Mouse (Mus musculus): ENCODE measurements around the gene Gm36864. TPM values are rescaled to one million over a fixed set of nuclear protein-coding genes. Genes with fewer than 3 reads are reported as not detected.

Gm36864 gene
- polyA plus RNA-seq, 1 experiment = not detected

DNA sequence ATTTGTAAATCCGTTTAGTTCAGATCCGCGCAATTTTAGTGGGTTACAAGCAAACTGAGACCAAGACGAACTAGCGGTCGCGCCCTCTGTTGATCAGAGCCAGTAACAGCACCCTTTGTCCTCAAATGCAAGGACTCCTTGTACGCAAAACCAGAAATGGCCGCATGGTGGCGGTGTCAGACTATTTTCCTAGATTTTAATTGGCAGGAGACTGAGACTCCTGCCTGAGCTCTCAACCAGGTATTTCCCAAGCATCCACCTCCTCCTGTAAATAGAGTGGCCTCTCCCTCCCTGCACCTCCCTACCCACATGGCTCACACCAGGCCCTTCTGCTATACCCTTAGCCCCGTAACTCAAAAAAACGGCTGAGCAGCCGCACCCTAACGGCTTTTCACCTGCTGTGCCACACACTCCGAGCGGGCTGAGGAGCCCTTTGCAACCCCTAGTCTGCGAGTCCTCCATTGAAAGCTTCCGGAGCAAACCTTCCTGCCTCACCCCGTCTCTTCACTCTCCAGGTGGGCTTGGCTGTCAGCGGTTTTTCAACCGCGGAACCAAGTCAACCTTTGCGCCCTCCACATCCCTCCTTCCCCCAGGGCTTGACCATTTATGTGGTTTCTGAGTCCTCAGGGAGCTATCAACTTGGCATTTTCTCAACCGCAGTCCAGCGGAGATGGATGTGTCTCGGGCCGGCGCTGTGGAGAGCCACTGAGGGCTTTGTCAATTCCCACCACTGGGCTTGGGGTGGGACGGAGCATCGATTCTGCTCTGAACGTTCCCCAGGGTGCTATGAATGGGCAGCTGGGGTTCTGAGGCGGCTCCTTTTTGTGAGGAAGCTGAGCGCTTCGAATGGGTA lies 27.0 kb downstream of the Gm36864 start:
- Histone ChIP-seq H3K4me1 (ENCODE audit: control insufficient read depth, insufficient read depth, low read length) (no peaks in the 10 kb centered on the region), H3K27ac (ENCODE audit: insufficient read depth, low read length) (peak overlapping the region; percentile 55), H3K27me3 (ENCODE audit: control insufficient read depth, insufficient read depth, low read length) (no peaks in the 10 kb centered on the region), H3K4me3 (replicated peaks; ENCODE audit: insufficient read depth, low read depth, low read length) (peak overlapping the region; percentile 61)
- DNase-seq = peak; percentile 94 to 99
- WGBS = 4% methylated on average over 34 of the region's 34 CpGs
- peak; percentile 98 for TF ChIP-seq CTCF (IDR thresholded peaks at IDR 0.05; ENCODE audit: borderline replicate concordance, insufficient read depth, low read depth, low read length)
- TF ChIP-seq POLR2A (IDR thresholded peaks at IDR 0.05; ENCODE audit: borderline replicate concordance, insufficient read depth, low read length) = peak; percentile 5; the same call in 1 of the 2 replicates

DNA sequence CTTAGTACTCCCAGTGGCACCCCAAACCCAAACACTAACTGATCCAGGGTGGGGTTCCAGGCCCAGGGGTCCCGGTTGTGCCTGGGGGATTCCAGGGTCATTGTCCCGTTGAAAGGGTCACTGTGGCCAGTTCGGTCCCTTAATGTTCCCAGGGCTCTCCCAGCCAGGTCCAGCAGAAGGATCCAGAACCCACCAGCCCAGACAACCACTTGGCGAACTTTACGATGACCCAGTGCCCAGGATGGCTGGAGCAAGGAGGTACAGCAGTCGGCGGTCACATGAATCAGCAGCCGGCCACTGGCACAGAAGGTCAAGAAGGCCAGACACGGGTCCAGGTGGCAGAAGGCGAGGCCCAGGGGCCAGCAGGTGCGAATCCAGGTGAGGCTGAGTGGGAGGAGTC lies 32.1 kb downstream of the Gm36864 start:
- TF ChIP-seq POLR2A (IDR thresholded peaks at IDR 0.05; ENCODE audit: borderline replicate concordance, insufficient read depth, low read length) (no peak), CTCF (IDR thresholded peaks at IDR 0.05; ENCODE audit: borderline replicate concordance, insufficient read depth, low read depth, low read length) (no peak)
- WGBS = 81% methylated on average over 11 of the region's 11 CpGs

DNA sequence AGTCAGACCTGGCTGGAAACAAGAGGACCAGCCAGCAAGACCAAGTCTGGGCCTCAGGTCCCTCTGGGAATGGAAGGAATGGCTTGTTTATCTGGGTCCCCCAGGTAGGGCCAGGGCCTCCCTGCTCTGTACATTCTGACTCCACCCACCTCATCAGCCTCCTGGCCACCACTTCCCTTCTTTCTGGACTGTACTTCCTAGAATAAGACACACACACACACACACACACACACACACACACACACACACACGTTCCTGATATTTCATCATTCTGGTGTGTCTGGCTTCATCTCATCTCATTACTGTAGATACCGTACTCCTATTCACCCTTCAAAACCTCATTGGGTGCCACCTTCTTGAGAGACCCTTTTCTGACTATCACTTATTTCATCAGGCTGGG lies 33.4 kb downstream of the Gm36864 start:
- Histone ChIP-seq H3K27ac (ENCODE audit: insufficient read depth, low read length) (no peak overlapping the region), H3K4me3 (replicated peaks; ENCODE audit: insufficient read depth, low read depth, low read length) (no peak overlapping the region), H3K27me3 (ENCODE audit: control insufficient read depth, insufficient read depth, low read length) (no peaks in the 10 kb centered on the region), H3K4me1 (ENCODE audit: control insufficient read depth, insufficient read depth, low read length) (no peaks in the 10 kb centered on the region)
- DNase-seq = no peak
- 98% methylated on average over 2 of the region's 2 CpGs for WGBS
- TF ChIP-seq POLR2A (IDR thresholded peaks at IDR 0.05; ENCODE audit: borderline replicate concordance, insufficient read depth, low read length) (no peak), CTCF (IDR thresholded peaks at IDR 0.05; ENCODE audit: borderline replicate concordance, insufficient read depth, low read depth, low read length) (no peak)

More for the DNA sequence above, 32.1 kb downstream of the Gm36864 start:
- no peak for DNase-seq
- H3K27ac ChIP-seq (ENCODE audit: insufficient read depth, low read length) = no peak overlapping the region
- H3K4me1 ChIP-seq (ENCODE audit: control insufficient read depth, insufficient read depth, low read length) = no peaks in the 10 kb centered on the region
- H3K27me3 ChIP-seq (ENCODE audit: control insufficient read depth, insufficient read depth, low read length) = no peaks in the 10 kb centered on the region
- H3K4me3 ChIP-seq (replicated peaks; ENCODE audit: insufficient read depth, low read depth, low read length) = no peak overlapping the region

DNA sequence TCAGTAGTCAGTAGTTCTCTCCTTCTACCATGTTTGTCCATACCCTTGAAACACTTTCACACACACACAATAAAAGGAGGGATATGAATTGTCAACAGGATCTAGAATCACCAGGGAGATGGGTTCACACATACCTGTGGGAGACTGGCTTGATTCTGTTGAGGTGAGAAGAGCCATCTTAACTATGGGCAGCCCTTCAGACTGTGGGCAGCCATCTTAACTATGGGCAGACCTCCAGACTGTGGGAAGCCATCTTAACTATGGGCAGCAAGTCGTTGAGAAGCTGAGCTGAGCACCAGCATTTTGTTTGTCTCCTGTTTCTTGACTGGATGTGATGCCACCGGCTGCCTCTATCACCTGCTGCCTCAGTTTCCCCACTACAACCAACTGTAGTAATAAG lies 35.3 kb downstream of the Gm36864 start:
- no peak for DNase-seq
- TF ChIP-seq CTCF (IDR thresholded peaks at IDR 0.05; ENCODE audit: borderline replicate concordance, insufficient read depth, low read depth, low read length) (no peak), POLR2A (IDR thresholded peaks at IDR 0.05; ENCODE audit: borderline replicate concordance, insufficient read depth, low read length) (no peak)
- 66% methylated on average over 2 of the region's 2 CpGs for WGBS
- Histone ChIP-seq H3K4me3 (replicated peaks; ENCODE audit: insufficient read depth, low read depth, low read length) (no peak overlapping the region), H3K27ac (ENCODE audit: insufficient read depth, low read length) (no peak overlapping the region), H3K27me3 (ENCODE audit: control insufficient read depth, insufficient read depth, low read length) (no peaks in the 10 kb centered on the region), H3K4me1 (ENCODE audit: control insufficient read depth, insufficient read depth, low read length) (no peaks in the 10 kb centered on the region)

DNA sequence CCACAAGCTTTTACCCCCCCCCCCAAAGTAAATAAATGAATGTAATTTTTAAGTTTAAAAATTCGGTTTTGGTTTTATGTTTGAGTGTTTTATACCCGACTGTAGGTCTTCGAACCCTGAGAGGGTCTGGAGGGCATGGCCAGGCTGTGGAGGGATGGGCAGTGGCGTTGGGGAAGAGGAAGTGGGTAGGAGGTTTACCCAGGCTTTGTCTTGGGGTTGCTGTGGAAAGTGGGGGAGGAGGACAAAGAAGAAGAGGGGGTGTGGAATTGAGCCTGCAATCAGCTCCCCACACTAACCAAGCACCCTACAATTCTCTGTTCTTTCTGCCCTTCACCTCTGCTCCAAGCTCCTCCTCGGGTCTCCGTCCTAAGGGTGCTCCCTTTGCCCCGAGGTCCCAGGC lies 36.6 kb downstream of the Gm36864 start:
- Histone ChIP-seq H3K4me1 (ENCODE audit: control insufficient read depth, insufficient read depth, low read length) (no peaks in the 10 kb centered on the region), H3K4me3 (replicated peaks; ENCODE audit: insufficient read depth, low read depth, low read length) (no peak overlapping the region), H3K27me3 (ENCODE audit: control insufficient read depth, insufficient read depth, low read length) (no peaks in the 10 kb centered on the region), H3K27ac (ENCODE audit: insufficient read depth, low read length) (no peak overlapping the region)
- WGBS = 89% methylated on average over 7 of the region's 7 CpGs
- DNase-seq = no peak
- TF ChIP-seq CTCF (IDR thresholded peaks at IDR 0.05; ENCODE audit: borderline replicate concordance, insufficient read depth, low read depth, low read length) (no peak), POLR2A (IDR thresholded peaks at IDR 0.05; ENCODE audit: borderline replicate concordance, insufficient read depth, low read length) (no peak)

DNA sequence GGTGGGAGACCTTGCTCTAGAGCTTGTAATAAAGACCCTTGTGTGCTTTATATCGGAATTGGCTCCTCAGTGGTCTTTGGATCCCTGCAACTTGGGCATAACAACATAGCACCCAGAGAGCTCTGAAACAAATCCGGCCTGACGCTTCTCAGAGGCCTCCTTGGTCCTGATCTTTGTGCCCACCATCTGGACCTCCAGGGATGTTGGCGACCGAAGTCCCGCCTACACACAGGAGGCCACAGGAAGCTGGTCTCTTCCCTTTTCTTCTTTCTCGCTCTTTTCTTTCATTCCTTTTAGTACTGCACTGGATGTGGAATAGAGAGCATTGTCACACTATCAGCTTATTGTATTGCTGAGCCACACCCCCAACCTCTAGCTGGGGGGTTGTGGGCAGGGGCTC lies 37.5 kb downstream of the Gm36864 start:
- H3K4me3 ChIP-seq (replicated peaks; ENCODE audit: insufficient read depth, low read depth, low read length) = no peak overlapping the region
- DNase-seq = no peak
- H3K27ac ChIP-seq (ENCODE audit: insufficient read depth, low read length) = no peak overlapping the region
- 55% methylated on average over 7 of the region's 7 CpGs for WGBS
- no peak for TF ChIP-seq POLR2A (IDR thresholded peaks at IDR 0.05; ENCODE audit: borderline replicate concordance, insufficient read depth, low read length)
- no peak for TF ChIP-seq CTCF (IDR thresholded peaks at IDR 0.05; ENCODE audit: borderline replicate concordance, insufficient read depth, low read depth, low read length)
- no peaks in the 10 kb centered on the region for H3K27me3 ChIP-seq (ENCODE audit: control insufficient read depth, insufficient read depth, low read length)
- no peaks in the 10 kb centered on the region for H3K4me1 ChIP-seq (ENCODE audit: control insufficient read depth, insufficient read depth, low read length)

DNA sequence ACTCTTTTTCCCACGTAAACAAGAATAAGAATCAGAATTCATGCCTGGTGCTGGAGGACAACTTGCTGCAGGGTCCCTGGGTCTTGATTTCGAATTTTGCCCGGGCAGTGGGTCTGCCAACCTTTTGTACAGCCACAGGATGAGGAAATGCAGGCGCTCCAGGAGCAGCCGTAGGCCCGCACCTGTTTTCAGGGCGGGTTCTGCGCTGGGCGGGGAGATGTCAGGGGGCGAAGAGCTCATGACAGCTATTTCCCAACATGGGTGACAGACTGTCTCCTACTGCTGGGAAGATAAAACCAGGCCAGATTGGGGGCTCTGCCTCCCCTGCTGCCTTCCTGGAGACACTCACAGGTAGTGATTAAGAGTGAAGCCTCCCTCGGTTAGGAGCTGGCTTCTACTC lies 38.1 kb downstream of the Gm36864 start:
- no peak for DNase-seq
- TF ChIP-seq CTCF (IDR thresholded peaks at IDR 0.05; ENCODE audit: borderline replicate concordance, insufficient read depth, low read depth, low read length) (no peak), POLR2A (IDR thresholded peaks at IDR 0.05; ENCODE audit: borderline replicate concordance, insufficient read depth, low read length) (no peak)
- Histone ChIP-seq H3K4me1 (ENCODE audit: control insufficient read depth, insufficient read depth, low read length) (no peaks in the 10 kb centered on the region), H3K27me3 (ENCODE audit: control insufficient read depth, insufficient read depth, low read length) (no peaks in the 10 kb centered on the region), H3K4me3 (replicated peaks; ENCODE audit: insufficient read depth, low read depth, low read length) (no peak overlapping the region), H3K27ac (ENCODE audit: insufficient read depth, low read length) (no peak overlapping the region)
- WGBS = 67% methylated on average over 11 of the region's 11 CpGs

DNA sequence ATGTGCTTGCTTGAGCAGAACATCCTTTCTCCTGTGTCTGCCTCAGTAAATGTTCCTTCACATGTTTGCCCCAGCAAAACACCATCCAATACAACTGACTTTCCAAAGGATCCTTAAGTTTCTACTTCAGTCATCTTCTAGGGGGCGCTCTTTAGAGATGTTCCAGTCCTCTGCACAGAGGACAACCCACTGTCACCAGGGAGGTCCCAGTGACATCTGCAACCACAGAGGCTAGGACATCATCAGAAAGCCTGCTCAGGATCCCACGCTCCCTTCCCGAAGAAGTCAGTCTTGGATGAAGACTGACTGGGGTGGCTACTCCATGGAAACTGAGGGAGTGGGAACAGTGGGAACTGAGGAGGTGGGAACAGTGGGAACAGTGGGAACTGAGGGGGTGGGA lies 39.6 kb downstream of the Gm36864 start:
- Histone ChIP-seq H3K27ac (ENCODE audit: insufficient read depth, low read length) (no peak overlapping the region), H3K4me1 (ENCODE audit: control insufficient read depth, insufficient read depth, low read length) (no peaks in the 10 kb centered on the region), H3K4me3 (replicated peaks; ENCODE audit: insufficient read depth, low read depth, low read length) (no peak overlapping the region), H3K27me3 (ENCODE audit: control insufficient read depth, insufficient read depth, low read length) (no peaks in the 10 kb centered on the region)
- TF ChIP-seq POLR2A (IDR thresholded peaks at IDR 0.05; ENCODE audit: borderline replicate concordance, insufficient read depth, low read length) (no peak), CTCF (IDR thresholded peaks at IDR 0.05; ENCODE audit: borderline replicate concordance, insufficient read depth, low read depth, low read length) (peak; percentile 8; the same call in 1 of the 2 replicates)
- DNase-seq = no peak
- 71% methylated on average over 3 of the region's 3 CpGs for WGBS

All from cerebellum, adult 2 months (tissue).